Mouse (Mus musculus): ENCODE data around the gene Minos1. TPM values are rescaled to one million over a fixed set of nuclear protein-coding genes. Genes with fewer than 3 reads are reported as not detected.

Gene Minos1
- 180 and 195 TPM in 2 replicates for polyA plus RNA-seq (2012; rRNA removed)

DNA sequence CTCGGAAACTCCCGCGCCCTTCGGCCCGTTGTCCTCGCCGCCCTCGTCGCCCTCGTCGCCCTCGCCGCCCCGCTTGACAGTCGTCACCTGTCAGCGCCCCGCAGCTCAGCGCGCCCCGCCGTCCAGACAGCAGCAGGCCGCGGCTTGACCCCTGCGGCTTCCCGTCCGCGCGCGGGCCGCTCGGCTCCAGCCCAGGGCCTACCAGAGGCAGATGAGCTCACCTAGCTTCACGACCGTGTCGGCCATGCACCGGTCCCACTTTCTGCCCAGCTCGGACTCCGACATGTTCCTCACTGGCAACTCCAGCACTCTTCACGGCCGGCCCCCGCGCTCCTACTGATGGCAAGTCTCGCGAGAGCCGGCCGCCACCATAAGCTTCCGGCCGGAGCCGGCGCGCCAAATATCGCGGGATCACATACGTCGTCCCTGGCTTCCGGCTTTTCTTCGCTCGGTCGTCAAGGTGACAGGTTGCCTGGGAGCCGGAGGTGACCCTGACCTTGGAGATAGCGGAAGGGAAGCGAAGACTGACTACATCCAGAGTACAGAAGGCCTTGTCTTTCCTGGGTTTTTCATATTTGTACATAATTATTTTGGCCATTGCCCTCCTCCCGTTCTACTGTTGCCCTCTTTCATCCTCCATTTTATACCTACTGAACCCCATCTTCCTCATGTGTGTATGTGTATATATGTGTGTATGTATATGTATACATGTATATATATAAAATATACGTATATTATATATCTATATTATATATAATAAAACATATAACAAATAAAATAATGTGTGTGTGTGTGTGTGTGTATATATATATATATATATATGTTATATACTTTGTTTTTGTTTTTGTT is at the start of gene Minos1:
Minos1 (minus strand) TSS at position 413 of the 849 bp plus-strand sequence.
- Histone ChIP-seq H3K4me1 (ENCODE audit: control insufficient read depth, insufficient read depth, low read length) (peaks cover 5% of the 10 kb centered on the region), H3K27ac (ENCODE audit: insufficient read depth, low read length) (peak within 1 kb of the TSS; percentile 91), H3K4me3 (ENCODE audit: insufficient read depth, low read length) (peak within 1 kb of the TSS; percentile 61)
- TF ChIP-seq CTCF (IDR thresholded peaks at IDR 0.05; ENCODE audit: extremely low read depth, insufficient read depth, low read length) = no peak
- TF ChIP-seq POLR2A (IDR thresholded peaks at IDR 0.05; ENCODE audit: extremely low read depth, insufficient read depth, low read length) = peak; percentile 75; the same call in 1 of the 2 replicates

DNA sequence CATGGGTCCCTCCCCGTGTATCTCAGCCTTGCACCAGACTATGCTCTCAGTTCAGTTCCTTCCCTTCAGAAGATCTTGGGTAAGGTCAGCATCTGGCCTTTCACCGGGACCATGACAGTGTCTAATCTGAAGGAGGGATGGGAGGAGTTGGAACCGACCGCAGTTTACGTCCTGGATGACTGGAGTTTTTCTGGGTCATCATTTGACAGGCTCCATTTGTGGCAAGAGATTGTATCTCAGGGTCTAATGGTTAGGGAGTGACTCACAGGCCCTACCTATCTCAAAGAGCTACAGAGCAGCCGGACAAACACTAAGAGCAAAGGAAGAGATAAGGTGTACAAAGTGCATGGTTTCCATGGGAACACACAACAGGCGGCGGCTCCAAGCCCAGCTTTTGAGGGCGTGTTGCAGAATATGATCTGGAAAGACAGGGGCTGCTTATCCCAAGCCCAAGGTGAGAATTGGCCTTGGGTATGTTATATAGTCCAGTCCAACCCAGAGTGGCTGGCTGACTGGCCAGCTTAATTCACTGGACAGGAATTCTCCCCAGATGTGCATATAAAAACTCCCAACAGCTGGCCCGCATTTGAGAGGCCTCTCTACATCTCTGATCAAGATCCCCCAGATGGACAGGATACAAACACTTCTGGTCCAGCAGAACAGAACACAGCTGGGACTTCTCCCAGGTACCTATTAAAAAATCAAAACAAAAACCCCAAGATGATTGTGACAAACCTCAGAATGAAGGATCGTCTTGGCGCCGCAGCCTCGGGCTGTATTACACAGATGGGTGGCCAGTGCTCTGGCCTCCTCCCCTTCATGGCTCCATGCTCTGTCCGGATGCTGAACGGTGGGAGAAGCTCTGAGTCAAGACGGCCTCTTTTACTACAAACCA is 49.1 kb upstream of the Minos1 start:
- Histone ChIP-seq H3K4me1 (ENCODE audit: control insufficient read depth, insufficient read depth, low read length) (no peaks in the 10 kb centered on the region), H3K27ac (ENCODE audit: insufficient read depth, low read length) (no peak overlapping the region), H3K4me3 (ENCODE audit: insufficient read depth, low read length) (no peak overlapping the region)
- no peak for TF ChIP-seq POLR2A (IDR thresholded peaks at IDR 0.05; ENCODE audit: extremely low read depth, insufficient read depth, low read length)
- no peak for TF ChIP-seq CTCF (IDR thresholded peaks at IDR 0.05; ENCODE audit: extremely low read depth, insufficient read depth, low read length)

DNA sequence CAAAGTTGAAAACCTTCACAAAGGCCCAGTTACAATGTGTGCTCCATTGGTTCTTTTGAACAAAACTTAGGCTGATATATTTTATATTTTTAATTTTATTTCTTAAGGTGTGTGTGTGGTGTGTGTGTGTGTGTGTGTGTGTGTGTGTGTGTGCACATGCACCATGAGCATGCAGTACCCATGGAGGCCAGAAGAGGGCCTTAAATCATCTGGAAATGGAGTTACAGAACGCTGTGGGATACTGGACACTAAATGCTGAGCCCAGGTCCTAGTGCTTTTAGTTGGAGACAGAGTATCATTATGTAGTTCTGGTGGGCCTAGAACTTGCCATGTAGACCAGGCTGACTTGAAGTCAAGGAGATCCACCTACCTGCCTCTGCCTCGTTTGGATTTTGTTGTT is 48.3 kb upstream of the Minos1 start:
- TF ChIP-seq POLR2A (IDR thresholded peaks at IDR 0.05; ENCODE audit: extremely low read depth, insufficient read depth, low read length) (no peak), CTCF (IDR thresholded peaks at IDR 0.05; ENCODE audit: extremely low read depth, insufficient read depth, low read length) (no peak)
- H3K4me3 ChIP-seq (ENCODE audit: insufficient read depth, low read length) = no peak overlapping the region
- H3K27ac ChIP-seq (ENCODE audit: insufficient read depth, low read length) = no peak overlapping the region

DNA sequence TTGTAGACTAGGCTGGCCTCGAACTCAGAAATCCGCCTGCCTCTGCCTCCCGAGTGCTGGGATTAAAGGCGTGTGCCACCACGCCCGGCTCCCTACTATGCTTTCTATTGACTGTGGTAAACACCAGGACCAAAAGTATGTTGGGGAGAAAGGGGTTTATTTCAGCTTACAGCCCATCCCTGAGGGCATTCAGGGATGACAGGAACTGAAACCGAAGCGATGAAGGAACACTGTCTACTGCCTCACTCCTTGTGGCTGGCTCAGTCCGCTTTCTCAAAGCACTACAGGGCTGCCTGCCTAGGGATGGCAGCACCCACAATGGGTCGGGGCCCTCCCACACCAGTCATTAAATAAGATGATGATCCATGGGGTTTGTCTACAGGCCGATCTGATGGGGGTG is 47.5 kb upstream of the Minos1 start:
- Histone ChIP-seq H3K27ac (ENCODE audit: insufficient read depth, low read length) (no peak overlapping the region), H3K4me1 (ENCODE audit: control insufficient read depth, insufficient read depth, low read length) (no peaks in the 10 kb centered on the region), H3K4me3 (ENCODE audit: insufficient read depth, low read length) (no peak overlapping the region)
- TF ChIP-seq POLR2A (IDR thresholded peaks at IDR 0.05; ENCODE audit: extremely low read depth, insufficient read depth, low read length) (no peak), CTCF (IDR thresholded peaks at IDR 0.05; ENCODE audit: extremely low read depth, insufficient read depth, low read length) (no peak)

More for the DNA sequence above, 48.3 kb upstream of the Minos1 start:
- H3K4me1 ChIP-seq (ENCODE audit: control insufficient read depth, insufficient read depth, low read length) = no peaks in the 10 kb centered on the region

DNA sequence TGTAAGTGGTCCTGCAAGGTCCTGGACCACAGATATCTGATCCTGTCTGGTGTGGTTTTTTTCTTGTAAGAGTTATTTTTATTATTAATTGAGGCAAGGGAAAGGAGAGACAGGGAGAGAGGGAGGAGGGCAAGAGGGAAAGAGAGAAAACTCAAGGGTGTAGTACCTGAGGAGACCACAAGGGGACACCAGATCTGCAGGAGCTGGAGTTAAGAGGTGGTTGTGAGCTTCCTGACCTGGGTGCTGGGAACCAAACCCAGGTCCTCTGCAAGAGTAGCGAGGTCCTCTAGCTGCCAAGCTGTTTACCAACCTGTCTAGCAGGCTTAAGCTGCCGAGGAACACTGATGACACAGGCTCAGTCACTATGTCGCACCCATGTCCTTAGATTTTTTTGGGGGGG is 47.0 kb upstream of the Minos1 start:
- H3K4me3 ChIP-seq (ENCODE audit: insufficient read depth, low read length) = no peak overlapping the region
- TF ChIP-seq CTCF (IDR thresholded peaks at IDR 0.05; ENCODE audit: extremely low read depth, insufficient read depth, low read length) = no peak
- TF ChIP-seq POLR2A (IDR thresholded peaks at IDR 0.05; ENCODE audit: extremely low read depth, insufficient read depth, low read length) = no peak
- H3K27ac ChIP-seq (ENCODE audit: insufficient read depth, low read length) = no peak overlapping the region
- no peaks in the 10 kb centered on the region for H3K4me1 ChIP-seq (ENCODE audit: control insufficient read depth, insufficient read depth, low read length)

DNA sequence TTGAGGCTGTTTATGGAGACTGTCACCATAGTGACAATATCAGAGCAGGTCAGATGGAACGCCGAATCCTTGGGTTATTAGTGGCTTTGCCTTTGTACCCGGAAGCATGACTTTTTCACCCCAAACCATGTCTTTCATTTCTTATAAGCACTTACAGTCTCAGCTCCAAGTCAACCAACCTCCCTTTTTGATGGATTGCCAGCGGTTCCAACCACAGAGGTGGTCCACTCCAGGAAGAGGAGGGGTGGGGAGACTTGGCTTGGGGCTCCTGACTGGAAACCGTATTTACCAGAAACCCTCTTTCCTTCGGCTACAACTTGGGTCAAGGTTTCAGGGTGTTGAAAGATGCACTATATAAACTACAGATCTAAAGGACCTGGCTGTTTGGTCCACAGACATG is 45.1 kb upstream of the Minos1 start:
- TF ChIP-seq CTCF (IDR thresholded peaks at IDR 0.05; ENCODE audit: extremely low read depth, insufficient read depth, low read length) (no peak), POLR2A (IDR thresholded peaks at IDR 0.05; ENCODE audit: extremely low read depth, insufficient read depth, low read length) (no peak)
- no peak overlapping the region for H3K4me3 ChIP-seq (ENCODE audit: insufficient read depth, low read length)
- H3K4me1 ChIP-seq (ENCODE audit: control insufficient read depth, insufficient read depth, low read length) = no peaks in the 10 kb centered on the region
- H3K27ac ChIP-seq (ENCODE audit: insufficient read depth, low read length) = no peak overlapping the region

DNA sequence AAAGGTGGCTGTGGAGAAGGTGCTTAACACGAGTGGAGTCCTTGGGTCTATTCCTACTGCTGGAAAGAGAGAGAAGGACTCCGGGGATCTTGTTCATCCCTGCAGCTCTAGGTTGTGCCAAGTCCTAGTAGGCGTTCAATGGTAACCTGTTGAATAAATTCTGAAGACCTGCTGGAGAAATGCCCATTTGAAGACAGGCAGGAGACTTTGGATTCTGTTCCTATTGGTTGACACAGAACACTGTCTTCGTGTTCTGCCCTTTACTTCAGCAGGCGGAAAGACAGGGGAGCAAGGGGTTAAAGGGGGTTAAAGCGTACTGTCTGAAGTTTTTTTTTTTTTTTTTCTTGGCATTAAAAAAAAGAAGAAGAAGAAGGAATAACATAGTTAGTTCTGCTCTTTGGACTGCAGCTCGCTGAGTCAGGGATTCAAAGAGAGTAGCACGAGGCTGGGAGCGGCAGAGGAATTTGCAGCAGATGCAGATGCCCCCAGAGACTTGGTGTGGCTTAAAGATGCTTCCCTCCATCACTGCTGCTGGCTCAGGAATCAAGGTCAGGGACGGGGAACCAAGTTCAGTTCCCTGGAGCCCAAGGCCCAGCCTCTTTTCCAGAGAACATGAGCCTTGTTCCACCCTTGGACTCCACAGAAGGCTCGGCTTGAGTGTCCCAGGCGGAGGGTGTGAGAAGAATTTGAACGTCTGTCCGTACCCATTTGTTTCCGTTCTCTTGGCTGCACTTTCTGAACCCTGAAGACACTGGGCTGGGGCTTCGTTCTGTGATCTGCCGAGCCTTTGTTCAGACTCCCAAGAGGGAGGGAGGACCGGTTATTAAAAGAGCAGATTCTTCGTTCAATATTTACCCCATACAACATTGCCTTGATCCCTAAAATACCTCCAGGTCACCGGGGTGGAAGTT is 44.4 kb upstream of the Minos1 start:
- no peak for TF ChIP-seq CTCF (IDR thresholded peaks at IDR 0.05; ENCODE audit: extremely low read depth, insufficient read depth, low read length)
- TF ChIP-seq POLR2A (IDR thresholded peaks at IDR 0.05; ENCODE audit: extremely low read depth, insufficient read depth, low read length) = no peak
- Histone ChIP-seq H3K4me1 (ENCODE audit: control insufficient read depth, insufficient read depth, low read length) (no peaks in the 10 kb centered on the region), H3K4me3 (ENCODE audit: insufficient read depth, low read length) (no peak overlapping the region), H3K27ac (ENCODE audit: insufficient read depth, low read length) (no peak overlapping the region)

DNA sequence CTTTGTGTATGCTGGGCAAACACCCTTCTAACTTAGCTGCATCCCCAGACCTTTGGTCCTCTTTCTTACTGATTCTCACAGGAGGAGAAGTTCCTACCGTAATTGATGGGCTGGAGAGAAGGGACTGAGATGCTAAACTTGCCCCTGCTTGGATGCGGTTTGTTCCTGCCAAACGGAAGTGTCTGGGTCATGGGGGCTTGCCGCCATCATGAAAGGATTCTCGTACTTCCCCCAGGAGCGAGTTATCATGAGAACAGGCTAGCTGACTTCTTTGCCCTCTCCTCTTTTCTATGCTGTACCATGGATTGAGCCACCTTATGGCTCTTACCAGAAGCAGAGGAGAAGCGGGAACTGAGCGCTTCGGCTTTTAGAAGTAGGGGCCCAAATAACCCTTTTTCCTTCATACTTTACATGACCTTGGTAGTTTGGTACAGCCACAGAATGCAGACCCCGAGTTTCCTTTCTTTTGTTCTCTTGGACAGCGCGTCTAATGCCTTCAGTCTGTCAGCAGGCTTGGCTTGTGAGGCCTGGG is 38.9 kb upstream of the Minos1 start:
- no peak overlapping the region for H3K4me3 ChIP-seq (ENCODE audit: insufficient read depth, low read length)
- H3K27ac ChIP-seq (ENCODE audit: insufficient read depth, low read length) = peak overlapping the region; percentile 48; the same call in 1 of the 2 replicates
- TF ChIP-seq CTCF (IDR thresholded peaks at IDR 0.05; ENCODE audit: extremely low read depth, insufficient read depth, low read length) (no peak), POLR2A (IDR thresholded peaks at IDR 0.05; ENCODE audit: extremely low read depth, insufficient read depth, low read length) (no peak)
- H3K4me1 ChIP-seq (ENCODE audit: control insufficient read depth, insufficient read depth, low read length) = no peaks in the 10 kb centered on the region
